Mouse (Mus musculus): Measurements from ENCODE around the gene Eno2. TPM values are rescaled to one million over a fixed set of nuclear protein-coding genes. Genes with fewer than 3 reads are reported as not detected.

Eno2 gene
- polyA plus RNA-seq (2015; fragmentation: Nextera tagmentation; extraction: Ambion mirVana), result 9.3 and 9.8 TPM in 2 replicates

- no peak within 1 kb of the TSS for H3K27ac ChIP-seq (ENCODE audit: low read length)
- peak within 1 kb of the TSS; percentile 78 for H3K9ac ChIP-seq (ENCODE audit: low read length)
- ATAC-seq (ENCODE audit: insufficient read depth, low FRiP score), result peak; percentile 70
- H3K4me2 ChIP-seq (ENCODE audit: low read depth, low read length), result peak within 1 kb of the TSS; percentile 94
- H3K4me1 ChIP-seq (ENCODE audit: control insufficient read depth, insufficient read depth, low read length), result peaks cover 15% of the 10 kb centered on the region
- peak within 1 kb of the TSS; percentile 66 for H3K4me3 ChIP-seq (replicated peaks; ENCODE audit: low read length)
- no peaks in the 10 kb centered on the region for H3K36me3 ChIP-seq (ENCODE audit: control insufficient read depth, insufficient read depth, low read length)
- WGBS, result 1% methylated on average over 50 of the region's 54 CpGs
- no peaks in the 10 kb centered on the region for H3K9me3 ChIP-seq (replicated peaks; ENCODE audit: control insufficient read depth, low read length)
- H3K27me3 ChIP-seq (ENCODE audit: control insufficient read depth, insufficient read depth, low read length), result no peaks in the 10 kb centered on the region
Observed at GRCm38 (mm10) chr6:124769101-124769765, at the start of gene Eno2. Gene Eno2 (minus strand): TSS chr6:124769673.

DNA sequence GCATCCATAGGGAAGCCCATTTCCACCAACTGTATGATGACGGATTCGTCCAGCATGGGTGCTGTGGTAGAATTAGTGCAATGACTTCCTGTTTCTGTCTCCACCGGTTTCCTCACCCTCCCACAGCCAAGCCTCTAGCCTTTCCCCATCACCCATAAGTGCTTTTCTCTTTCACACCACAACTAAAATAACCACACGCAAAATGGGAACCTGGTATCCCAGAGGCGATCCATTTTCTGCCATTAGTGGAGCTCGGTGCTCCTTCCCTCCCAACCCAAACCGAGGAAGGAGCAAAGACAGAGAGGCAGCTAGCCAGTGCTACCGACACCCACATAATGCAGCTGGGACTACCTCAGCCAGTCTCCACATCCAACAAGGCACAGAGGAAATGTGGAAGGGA, 48.5 kb upstream of the Eno2 start:
- peaks cover 9% of the 10 kb centered on the region for H3K4me1 ChIP-seq (ENCODE audit: control insufficient read depth, insufficient read depth, low read length)
- no peak overlapping the region for H3K4me2 ChIP-seq (ENCODE audit: low read depth, low read length)
- no peaks in the 10 kb centered on the region for H3K27me3 ChIP-seq (ENCODE audit: control insufficient read depth, insufficient read depth, low read length)
- no peak overlapping the region for H3K4me3 ChIP-seq (replicated peaks; ENCODE audit: low read length)
- peaks cover 16% of the 10 kb centered on the region for H3K36me3 ChIP-seq (ENCODE audit: control insufficient read depth, insufficient read depth, low read length)
- H3K27ac ChIP-seq (ENCODE audit: low read length), result no peak overlapping the region
- H3K9ac ChIP-seq (ENCODE audit: low read length), result no peak overlapping the region
- ATAC-seq (ENCODE audit: insufficient read depth, low FRiP score), result no peak
- 87% methylated on average over 8 of the region's 8 CpGs for WGBS
- no peaks in the 10 kb centered on the region for H3K9me3 ChIP-seq (replicated peaks; ENCODE audit: control insufficient read depth, low read length)

- no peak for ATAC-seq (ENCODE audit: insufficient read depth, low FRiP score)
- Histone ChIP-seq H3K27me3 (ENCODE audit: control insufficient read depth, insufficient read depth, low read length) (no peaks in the 10 kb centered on the region), H3K4me2 (ENCODE audit: low read depth, low read length) (no peak overlapping the region), H3K9me3 (replicated peaks; ENCODE audit: control insufficient read depth, low read length) (no peaks in the 10 kb centered on the region), H3K36me3 (ENCODE audit: control insufficient read depth, insufficient read depth, low read length) (peaks cover 16% of the 10 kb centered on the region), H3K9ac (ENCODE audit: low read length) (no peak overlapping the region), H3K27ac (ENCODE audit: low read length) (no peak overlapping the region), H3K4me3 (replicated peaks; ENCODE audit: low read length) (no peak overlapping the region), H3K4me1 (ENCODE audit: control insufficient read depth, insufficient read depth, low read length) (peaks cover 14% of the 10 kb centered on the region)
- WGBS, result 93% methylated on average over 8 of the region's 8 CpGs
Observed at GRCm38 (mm10) chr6:124817563-124817962, 48.1 kb upstream of the Eno2 start.

DNA sequence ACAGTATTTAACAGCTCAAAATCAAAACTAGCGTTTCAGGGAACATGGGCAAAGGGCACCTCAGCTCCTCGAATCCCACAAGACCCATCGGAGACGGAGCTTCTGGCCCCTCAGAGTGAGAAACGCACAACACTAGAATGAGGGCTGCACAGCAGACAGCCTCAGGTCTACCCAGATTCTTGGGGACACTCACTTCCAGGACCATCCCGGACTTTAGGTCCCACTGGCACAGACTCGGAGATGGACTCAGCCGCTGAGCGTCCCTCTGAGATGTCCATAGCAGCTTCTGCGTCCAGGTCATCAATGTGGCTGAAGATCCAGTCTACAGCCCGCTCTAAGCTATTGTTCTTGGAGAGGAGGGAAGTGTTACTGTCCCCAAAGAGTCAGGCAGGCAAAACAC, 47.7 kb upstream of the Eno2 start:
- Histone ChIP-seq H3K9me3 (replicated peaks; ENCODE audit: control insufficient read depth, low read length) (no peaks in the 10 kb centered on the region), H3K4me2 (ENCODE audit: low read depth, low read length) (no peak overlapping the region), H3K27ac (ENCODE audit: low read length) (no peak overlapping the region), H3K27me3 (ENCODE audit: control insufficient read depth, insufficient read depth, low read length) (no peaks in the 10 kb centered on the region), H3K4me1 (ENCODE audit: control insufficient read depth, insufficient read depth, low read length) (peaks cover 17% of the 10 kb centered on the region), H3K9ac (ENCODE audit: low read length) (no peak overlapping the region), H3K4me3 (replicated peaks; ENCODE audit: low read length) (no peak overlapping the region), H3K36me3 (ENCODE audit: control insufficient read depth, insufficient read depth, low read length) (peaks cover 16% of the 10 kb centered on the region)
- no peak for ATAC-seq (ENCODE audit: insufficient read depth, low FRiP score)
- WGBS, result 96% methylated on average over 11 of the region's 11 CpGs

GRCm38 (mm10) chr6:124816611-124817010, 47.1 kb upstream of the Eno2 start:
- peaks cover 22% of the 10 kb centered on the region for H3K36me3 ChIP-seq (ENCODE audit: control insufficient read depth, insufficient read depth, low read length)
- H3K9me3 ChIP-seq (replicated peaks; ENCODE audit: control insufficient read depth, low read length), result no peaks in the 10 kb centered on the region
- H3K4me2 ChIP-seq (ENCODE audit: low read depth, low read length), result no peak overlapping the region
- no peak overlapping the region for H3K9ac ChIP-seq (ENCODE audit: low read length)
- no peak overlapping the region for H3K27ac ChIP-seq (ENCODE audit: low read length)
- H3K4me3 ChIP-seq (replicated peaks; ENCODE audit: low read length), result no peak overlapping the region
- no peaks in the 10 kb centered on the region for H3K27me3 ChIP-seq (ENCODE audit: control insufficient read depth, insufficient read depth, low read length)
- peaks cover 21% of the 10 kb centered on the region for H3K4me1 ChIP-seq (ENCODE audit: control insufficient read depth, insufficient read depth, low read length)
- 74% methylated on average over 4 of the region's 4 CpGs for WGBS
- ATAC-seq (ENCODE audit: insufficient read depth, low FRiP score), result no peak

- Histone ChIP-seq H3K9ac (ENCODE audit: low read length) (no peak overlapping the region), H3K4me3 (replicated peaks; ENCODE audit: low read length) (no peak overlapping the region), H3K36me3 (ENCODE audit: control insufficient read depth, insufficient read depth, low read length) (peaks cover 21% of the 10 kb centered on the region), H3K27me3 (ENCODE audit: control insufficient read depth, insufficient read depth, low read length) (no peaks in the 10 kb centered on the region), H3K9me3 (replicated peaks; ENCODE audit: control insufficient read depth, low read length) (no peaks in the 10 kb centered on the region), H3K27ac (ENCODE audit: low read length) (no peak overlapping the region), H3K4me1 (ENCODE audit: control insufficient read depth, insufficient read depth, low read length) (peaks cover 24% of the 10 kb centered on the region), H3K4me2 (ENCODE audit: low read depth, low read length) (no peak overlapping the region)
- 67% methylated on average over 9 of the region's 9 CpGs for WGBS
- no peak for ATAC-seq (ENCODE audit: insufficient read depth, low FRiP score)
Observed at GRCm38 (mm10) chr6:124814858-124815774, 45.6 kb upstream of the Eno2 start.

DNA sequence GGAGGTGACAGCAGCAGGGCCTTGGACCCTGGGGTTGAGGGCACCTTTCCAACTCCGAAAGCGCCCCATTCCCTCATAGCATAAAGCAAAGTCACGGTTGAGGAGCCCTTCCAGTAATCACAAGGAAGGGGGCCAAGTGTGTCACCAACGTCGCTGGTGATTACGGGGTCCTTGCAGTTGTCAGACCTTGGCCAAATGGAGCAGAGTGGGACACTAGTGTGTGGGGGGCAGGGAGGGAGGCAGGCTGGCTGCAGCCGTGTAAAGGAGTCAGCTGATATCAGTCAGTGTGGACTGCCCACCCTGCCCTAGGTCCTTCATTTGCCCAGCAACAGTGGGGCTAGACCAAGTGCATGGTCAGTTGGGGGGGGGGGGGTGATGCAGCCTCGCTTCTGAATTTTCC, 45.0 kb upstream of the Eno2 start:
- Histone ChIP-seq H3K4me2 (ENCODE audit: low read depth, low read length) (peak overlapping the region; percentile 95), H3K9ac (ENCODE audit: low read length) (peak overlapping the region; percentile 95), H3K4me1 (ENCODE audit: control insufficient read depth, insufficient read depth, low read length) (peaks cover 30% of the 10 kb centered on the region), H3K36me3 (ENCODE audit: control insufficient read depth, insufficient read depth, low read length) (peaks cover 17% of the 10 kb centered on the region), H3K27me3 (ENCODE audit: control insufficient read depth, insufficient read depth, low read length) (no peaks in the 10 kb centered on the region), H3K9me3 (replicated peaks; ENCODE audit: control insufficient read depth, low read length) (no peaks in the 10 kb centered on the region), H3K27ac (ENCODE audit: low read length) (peak overlapping the region; percentile 41; the same call in 1 of the 2 replicates), H3K4me3 (replicated peaks; ENCODE audit: low read length) (peak overlapping the region; percentile 82)
- WGBS, result 37% methylated on average over 7 of the region's 8 CpGs
- ATAC-seq (ENCODE audit: insufficient read depth, low FRiP score), result 0 out of 2 replicates have a peak, but pooled peaks have one; percentile 13

GRCm38 (mm10) chr6:124813933-124814332, 44.5 kb upstream of the Eno2 start, which contains the start of gene Tpi1:
Gene Tpi1 (minus strand): TSS chr6:124814296.
- peak within 1 kb of the TSS; percentile 82 for H3K4me3 ChIP-seq (replicated peaks; ENCODE audit: low read length)
- 1% methylated on average over 22 of the region's 22 CpGs for WGBS

GRCm38 (mm10) chr6:124813496-124813895, 44.0 kb upstream of the Eno2 start:
- peak overlapping the region; percentile 95 for H3K4me2 ChIP-seq (ENCODE audit: low read depth, low read length)
- H3K9me3 ChIP-seq (replicated peaks; ENCODE audit: control insufficient read depth, low read length), result no peaks in the 10 kb centered on the region
- H3K27me3 ChIP-seq (ENCODE audit: control insufficient read depth, insufficient read depth, low read length), result no peaks in the 10 kb centered on the region
- under 1% methylated on average over 18 of the region's 18 CpGs for whole genome bisulfite sequencing
- H3K4me1 ChIP-seq (ENCODE audit: control insufficient read depth, insufficient read depth, low read length), result peaks cover 30% of the 10 kb centered on the region
- H3K4me3 ChIP-seq (replicated peaks; ENCODE audit: low read length), result peak overlapping the region; percentile 82
- peak overlapping the region; percentile 95 for H3K9ac ChIP-seq (ENCODE audit: low read length)
- H3K36me3 ChIP-seq (ENCODE audit: control insufficient read depth, insufficient read depth, low read length), result peaks cover 17% of the 10 kb centered on the region; the same call in 1 of the 2 replicates
- peak; percentile 65 for ATAC-seq (ENCODE audit: insufficient read depth, low FRiP score)
- H3K27ac ChIP-seq (ENCODE audit: low read length), result peak overlapping the region; percentile 97

More at GRCm38 (mm10) chr6:124813933-124814332, 44.5 kb upstream of the Eno2 start, which contains the start of gene Tpi1:
- Histone ChIP-seq H3K9me3 (replicated peaks; ENCODE audit: control insufficient read depth, low read length) (no peaks in the 10 kb centered on the region), H3K9ac (ENCODE audit: low read length) (peak within 1 kb of the TSS; percentile 95), H3K36me3 (ENCODE audit: control insufficient read depth, insufficient read depth, low read length) (peaks cover 17% of the 10 kb centered on the region), H3K27me3 (ENCODE audit: control insufficient read depth, insufficient read depth, low read length) (no peaks in the 10 kb centered on the region), H3K4me1 (ENCODE audit: control insufficient read depth, insufficient read depth, low read length) (peaks cover 30% of the 10 kb centered on the region), H3K4me2 (ENCODE audit: low read depth, low read length) (peak within 1 kb of the TSS; percentile 95), H3K27ac (ENCODE audit: low read length) (peak within 1 kb of the TSS; percentile 97)
- peak; percentile 92 for ATAC-seq (ENCODE audit: insufficient read depth, low FRiP score)
